Mouse (Mus musculus) forebrain, embryonic 15.5 days (tissue): Measurements from ENCODE around the gene Gm49355. TPM values are rescaled to one million over a fixed set of nuclear protein-coding genes. Genes with fewer than 3 reads are reported as not detected.

Experiments
- polyA plus RNA-seq: library from polyadenylated mRNA; unstranded; fragments of >200 nt; fragmentation: Nextera tagmentation; extraction: Ambion mirVana; gene quantifications from 2 replicates; pipeline ENCODE4 v1.2.1, GENCODE M21; 2015

Gm49355 gene
- polyA plus RNA-seq, 1 experiment from 2014 or later = 0.17 TPM

Other genes starting within 250 kb of the Gm49355 start
- gene 3830406C13Rik, start 197 bp downstream of the Gm49355 start, polyA plus RNA-seq = 44.9 and 48.7 TPM in 2 replicates
- gene Fezf2, start 64.2 kb downstream of the Gm49355 start, polyA plus RNA-seq = 90.9 and 94.3 TPM in 2 replicates